Mouse (Mus musculus) frontal cortex, postnatal 14 days (tissue): ENCODE measurements around the gene Tom1.
A peak's percentile ranks its signal among the peaks of the same experiment; 100 is the strongest.

Source experiments
- DNase-seq, 2 experiments: peaks; one replicate each; pipeline ENCODE4 v3.0.0; 2022; ENCODE audit warnings: low spot score in 2 of 2

The Tom1 gene

GRCm38 (mm10) chr8:75033511-75034243 lies at the start of gene Tom1:
TSS of gene Tom1 (plus strand) at chr8:75033705.
- peak; percentile 97 to 99 for DNase-seq

DNA sequence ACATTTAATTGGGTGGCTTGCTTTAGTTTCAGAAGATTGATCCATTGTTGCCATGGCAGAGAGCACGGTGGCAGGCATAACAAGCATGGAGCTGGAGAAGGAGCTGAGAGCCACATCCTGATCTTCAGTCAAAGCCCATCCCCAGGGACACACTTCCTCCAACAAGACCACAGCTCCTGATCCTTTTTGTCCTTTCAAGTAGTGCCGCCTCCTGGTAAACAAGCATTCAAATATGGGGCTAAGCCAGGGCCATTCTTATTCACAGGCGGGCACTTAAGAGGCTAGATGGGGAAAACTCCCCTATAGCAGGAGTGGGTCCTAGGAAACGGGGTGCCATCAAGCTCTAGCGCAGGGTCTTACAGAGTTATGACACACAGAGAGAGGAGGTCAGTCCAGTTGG lies 46.1 kb upstream of the Tom1 start:
- DNase-seq: no peak

DNA sequence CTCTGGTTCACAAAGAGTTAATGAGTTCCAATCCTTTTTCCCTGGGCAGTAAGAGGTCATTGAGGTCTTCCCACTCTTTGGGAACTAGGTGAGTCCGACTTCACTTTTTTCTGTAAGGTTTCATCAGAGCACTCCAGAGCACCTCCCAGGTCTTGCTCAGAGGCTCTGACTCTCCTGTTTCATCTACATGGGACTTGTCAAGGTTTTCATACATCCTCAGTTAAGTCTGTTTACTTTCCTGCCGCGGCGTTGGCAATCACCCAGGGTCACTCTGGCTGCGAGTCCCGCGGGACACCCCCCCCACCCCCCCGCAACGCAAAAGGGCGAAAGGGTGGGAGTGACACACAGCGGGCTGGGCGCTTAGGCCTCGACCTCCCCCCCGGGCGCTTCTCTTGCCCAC lies 43.5 kb upstream of the Tom1 start:
- no peak for DNase-seq

- DNase-seq: no peak
These were observed 40.4 kb upstream of the Tom1 start, which contains the start of gene Hmgxb4 for GRCm38 (mm10) chr8:74993081-74993474. TSS of gene Hmgxb4 (plus strand) at chr8:74993356.

DNA sequence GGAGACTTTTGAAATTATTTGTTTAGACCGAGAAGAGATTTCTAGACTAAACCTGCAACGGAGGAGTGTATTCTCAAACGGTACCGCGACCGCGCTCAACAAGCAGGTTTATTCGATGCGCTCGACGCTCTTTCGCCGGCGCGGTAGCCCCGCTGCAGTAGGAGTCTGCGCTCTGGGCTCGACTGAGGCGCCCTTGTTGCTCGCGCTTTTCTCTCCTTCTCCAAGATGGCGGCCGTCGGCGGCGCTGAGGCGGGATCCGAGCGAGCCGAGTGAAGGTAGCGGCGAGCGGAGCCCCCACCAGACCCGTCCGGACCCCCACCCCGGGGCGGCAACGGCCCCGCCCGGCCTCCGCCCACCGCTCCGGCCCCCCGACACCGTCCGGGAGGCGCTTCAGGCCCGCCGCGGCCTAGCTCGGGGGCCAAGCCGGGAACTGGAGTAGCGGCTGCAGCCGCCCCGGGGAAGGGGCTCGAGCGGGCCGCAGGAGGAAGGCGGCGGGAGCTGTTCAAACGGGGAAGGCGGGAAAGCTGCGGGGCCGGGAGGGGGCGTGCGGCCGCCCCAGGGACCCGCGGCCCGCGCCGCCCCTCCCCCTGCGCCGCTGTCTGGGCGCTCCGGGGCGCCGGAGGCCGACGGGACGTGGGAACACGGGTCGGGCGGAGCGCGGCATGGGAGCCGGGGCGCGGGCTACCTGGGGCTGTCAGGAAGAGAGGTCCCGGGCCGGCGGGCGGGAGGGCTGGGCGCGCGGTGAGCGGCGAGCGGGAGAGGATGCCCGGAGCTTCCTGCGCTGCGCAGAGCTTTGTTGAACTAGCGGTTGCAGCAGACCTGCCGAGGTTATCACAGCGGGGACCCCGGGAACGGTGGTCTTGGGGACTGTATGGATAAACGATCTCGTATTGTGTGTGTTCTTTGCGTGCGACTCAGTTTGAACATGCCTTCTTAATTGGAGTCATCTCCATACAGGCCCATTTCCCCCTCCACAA lies 39.7 kb upstream of the Tom1 start:
- peak; percentile 70 to 81 for DNase-seq

- no peak for DNase-seq
These were observed 39.0 kb upstream of the Tom1 start for GRCm38 (mm10) chr8:74994540-74994939.

- no peak for DNase-seq
These were observed 33.1 kb upstream of the Tom1 start for GRCm38 (mm10) chr8:75000431-75000830.

DNA sequence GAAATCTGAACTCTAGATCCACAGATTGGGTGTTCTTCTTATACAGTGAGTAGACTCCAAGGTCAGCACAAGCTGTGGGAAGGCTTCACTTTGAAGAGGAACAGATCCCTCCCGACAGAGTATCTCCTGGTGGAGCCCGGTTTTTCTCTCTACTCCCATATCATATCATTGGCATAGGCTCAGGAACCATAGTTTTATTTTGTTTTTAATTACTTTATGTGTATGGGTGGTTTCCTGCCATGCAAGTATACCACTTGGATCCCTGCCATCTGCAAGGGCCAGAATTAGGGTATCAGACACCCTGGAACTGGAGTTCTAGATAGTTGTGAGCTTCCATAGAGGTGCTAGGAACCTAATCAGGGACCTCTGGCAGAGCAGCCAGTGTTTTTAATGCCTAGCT lies 24.7 kb upstream of the Tom1 start:
- no peak for DNase-seq

DNA sequence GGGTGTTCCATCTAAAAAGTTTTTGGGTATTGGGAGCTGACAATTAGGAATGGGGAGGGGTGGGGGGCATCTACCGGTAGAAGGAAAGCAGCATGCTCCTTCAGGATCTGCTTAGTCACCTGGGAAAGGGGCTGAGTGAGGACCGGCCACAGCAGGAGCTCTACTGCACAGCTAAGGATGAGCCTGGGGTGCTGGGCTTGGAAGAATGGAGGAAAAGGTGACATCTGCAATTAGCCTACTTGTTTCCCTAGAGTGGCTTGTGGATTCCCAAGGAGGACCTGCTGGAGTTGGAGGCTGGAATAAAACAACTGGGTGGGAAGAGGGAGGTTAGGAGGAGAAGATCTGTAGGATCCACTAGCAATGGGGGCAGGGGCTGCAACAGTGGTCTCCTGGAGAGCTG lies 19.9 kb upstream of the Tom1 start:
- no peak for DNase-seq

DNA sequence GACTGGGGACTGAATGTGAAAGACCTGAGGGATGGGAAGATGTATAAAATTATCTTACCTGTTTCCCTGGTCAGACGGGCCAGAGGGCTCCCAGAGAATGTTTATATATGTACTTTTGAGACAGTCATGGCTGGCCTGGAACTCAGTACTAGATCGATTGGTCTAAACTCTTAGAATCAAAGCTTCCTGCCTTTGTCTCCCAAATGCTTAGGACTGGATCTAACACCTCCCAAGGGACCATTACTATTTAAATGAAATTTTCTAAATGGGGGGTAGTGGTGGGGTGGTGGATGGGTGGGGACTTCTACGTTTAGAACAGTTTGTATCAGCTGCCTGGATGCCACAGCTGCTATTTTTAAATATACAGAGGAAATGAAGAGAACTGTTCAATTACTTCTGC lies 19.5 kb upstream of the Tom1 start:
- DNase-seq: no peak

- DNase-seq: no peak
These were observed 17.5 kb upstream of the Tom1 start for GRCm38 (mm10) chr8:75015981-75016380.

DNA sequence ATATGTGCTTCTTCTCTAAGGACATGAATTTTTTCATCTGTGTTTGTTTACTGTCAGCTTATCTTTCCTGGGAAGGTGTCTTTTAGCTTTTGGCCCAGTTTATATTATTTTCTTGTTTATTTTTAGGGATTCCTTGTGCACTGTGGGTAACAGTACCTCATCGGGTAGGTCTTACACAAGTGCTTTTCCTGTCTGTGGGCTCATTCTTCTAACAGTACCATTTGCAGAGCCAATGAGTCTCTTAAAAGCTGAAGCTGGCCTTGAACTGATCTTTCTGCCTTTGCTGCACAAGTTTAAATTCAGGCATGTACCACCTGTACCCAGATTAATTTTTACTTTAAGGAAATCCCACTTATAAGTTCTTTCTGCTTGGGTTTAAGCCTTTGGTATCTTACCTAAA lies 17.1 kb upstream of the Tom1 start:
- no peak for DNase-seq

GRCm38 (mm10) chr8:75018274-75018972 lies 15.1 kb upstream of the Tom1 start:
- no peak for DNase-seq

DNA sequence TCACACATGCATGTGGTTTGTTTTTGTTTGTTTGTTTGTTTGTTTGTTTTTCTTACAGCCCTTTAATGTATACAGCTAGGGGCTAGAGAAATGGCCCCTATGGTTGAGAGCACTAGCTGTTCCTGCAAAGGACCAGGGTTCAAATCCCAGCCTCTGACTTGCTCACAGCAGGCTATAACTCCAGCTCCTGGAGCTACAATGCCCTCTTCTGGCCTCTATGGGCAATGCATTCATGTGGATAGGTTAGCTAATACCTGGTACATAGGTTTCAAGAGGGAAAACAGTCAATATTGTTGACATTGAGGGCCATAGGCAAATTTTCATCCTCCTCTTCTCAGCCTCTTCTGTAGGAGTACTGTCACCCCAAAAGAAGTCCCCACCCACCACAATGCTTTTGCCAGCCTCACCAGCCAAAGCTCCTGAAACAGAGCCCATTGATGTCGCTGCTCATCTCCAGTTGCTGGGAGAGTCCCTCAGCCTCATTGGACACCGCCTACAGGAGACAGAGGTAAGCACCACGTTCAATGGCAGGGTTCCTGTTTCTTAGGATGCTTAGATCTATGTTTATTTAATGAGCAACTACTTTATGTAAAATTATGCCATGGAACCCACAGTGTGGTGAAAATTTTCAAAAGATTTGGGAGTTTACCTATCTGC lies 9.7 kb upstream of the Tom1 start:
- no peak for DNase-seq

GRCm38 (mm10) chr8:75025809-75026208 lies 7.7 kb upstream of the Tom1 start:
- DNase-seq: no peak

GRCm38 (mm10) chr8:75030453-75031024 lies 3.0 kb upstream of the Tom1 start:
- DNase-seq: no peak

DNA sequence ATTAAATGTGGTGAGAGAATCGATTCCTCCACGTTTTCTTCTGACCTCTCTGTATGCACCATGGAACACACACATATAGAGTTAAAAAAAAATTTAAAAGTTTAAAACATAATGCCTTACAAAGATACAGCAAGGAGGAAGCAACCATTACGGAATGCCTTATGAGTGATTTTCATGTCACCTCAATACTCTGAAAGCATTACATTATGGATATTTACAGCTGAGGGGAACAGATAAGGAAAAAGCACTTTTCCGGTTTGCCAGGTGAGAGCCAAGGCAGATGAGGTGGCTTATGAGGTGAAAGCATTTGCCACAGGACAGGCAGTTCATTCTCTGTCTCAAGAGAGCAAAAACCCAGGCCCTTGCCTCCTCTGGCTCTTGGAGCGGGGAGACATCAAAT lies 544 bp upstream of the Tom1 start:
- DNase-seq: no peak

DNA sequence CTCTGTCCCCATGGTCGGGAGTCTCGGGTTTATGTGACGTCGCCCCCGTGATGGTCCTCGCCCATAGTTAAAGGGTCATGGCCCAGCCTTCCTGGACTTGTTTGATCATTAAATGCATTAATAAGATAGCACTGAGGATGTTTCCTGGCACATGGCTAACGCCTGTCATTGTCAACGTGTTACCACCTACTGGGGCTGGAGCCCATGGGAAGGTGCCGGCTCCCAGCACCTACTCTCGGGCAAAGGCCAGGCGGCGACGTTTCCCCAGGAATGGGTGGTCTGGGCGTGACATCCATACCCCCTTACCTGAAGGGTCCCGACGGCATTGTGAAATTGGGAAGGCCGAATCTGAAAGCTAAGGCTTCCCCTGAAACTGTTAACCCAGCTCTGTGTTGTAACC lies 780 bp downstream of the Tom1 start:
- DNase-seq: no peak

DNA sequence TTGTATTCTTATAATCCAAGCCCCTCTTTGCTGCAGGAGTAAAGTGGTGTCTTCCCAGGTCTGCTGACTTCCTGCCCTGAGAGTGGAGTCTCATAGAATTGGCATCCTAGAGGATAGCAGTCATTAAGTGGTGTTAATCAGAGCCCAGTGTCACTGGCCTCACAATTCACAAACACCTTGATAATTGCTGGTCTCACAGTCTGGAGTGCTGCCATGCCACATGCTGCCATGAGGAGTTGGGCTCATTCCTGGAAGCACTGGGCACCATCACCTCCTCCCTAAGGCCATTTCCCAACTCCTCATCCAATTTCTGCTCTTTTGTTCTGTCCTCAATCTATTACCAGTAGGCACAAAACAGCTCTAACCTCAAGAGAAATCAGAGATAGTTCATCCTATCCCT lies 2.1 kb downstream of the Tom1 start:
- DNase-seq: no peak

DNA sequence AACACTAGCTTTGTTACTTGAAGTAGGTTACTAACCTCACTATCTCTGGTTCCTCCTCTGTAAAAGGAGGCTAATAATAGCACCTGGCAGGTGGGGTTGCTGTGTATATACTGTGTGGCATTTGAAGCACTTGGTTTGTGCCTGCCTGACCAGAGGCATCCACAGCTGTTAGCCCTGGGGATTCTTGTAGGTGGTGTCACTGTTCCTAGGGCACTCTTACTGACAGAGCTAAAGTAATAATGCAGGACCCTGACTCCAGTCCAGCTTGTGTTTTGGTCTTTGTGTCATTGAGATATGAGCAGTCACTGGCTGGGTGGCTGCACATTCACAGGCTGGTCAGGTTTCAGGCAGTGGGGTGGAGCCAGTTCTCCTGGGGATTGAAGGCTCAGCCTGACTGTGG lies 5.0 kb downstream of the Tom1 start:
- no peak for DNase-seq

- DNase-seq: no peak
These were observed 6.2 kb downstream of the Tom1 start for GRCm38 (mm10) chr8:75039754-75040153.
